Comparison of ENCODE assay signal across 29 mouse cellular contexts in genomic region chr2:135152289-135152688, GRCm38 (mm10).
A peak's percentile ranks its signal among the peaks of the same experiment; 100 is the strongest.
DNase-seq lines count a peak whose midpoint lies in the region; ATAC-seq and TF ChIP-seq lines count a peak whose summit lies in the region.
"Had no signal": no experiment of that assay in that cellular context is flagged by ENCODE, and none has a peak within 500 bp of the region (broad histone marks: within the 10 kb centered on the region; RNA-seq: fewer than 3 reads in every experiment).

No protein-coding gene starts in this region.

- peak; percentile 73 for DNase-seq in heart, adult 11 months
- no peak for DNase-seq in heart, adult 2 months
- no peak for DNase-seq in kidney, postnatal 25 days
- DNase-seq in embryo, embryonic 10.5 days (ENCODE audit: low spot score) = peak; percentile 14
- peak; percentile 35 for DNase-seq in forelimb bud, embryonic 11.5 days (ENCODE audit: low read depth, low spot score)
- DNase-seq in gastrocnemius, postnatal 4 days (ENCODE audit: low spot score in 2 of 2) = no peak
- DNase-seq: adrenal gland, postnatal 10 days; adrenal gland, postnatal 36 days; B cell, adult 2 months; cerebellum, adult 18-20 months; cerebellum, adult 9-10 months; cerebellum, postnatal 14 days; forebrain, postnatal 0 days; gastrocnemius, postnatal 25 days; heart, postnatal 10 days; heart, postnatal 36 days had no signal

- H3K4me1 ChIP-seq in heart, adult 2 months (ENCODE audit: control insufficient read depth, insufficient read depth, low read length) = no peaks in the 10 kb centered on the region
- H3K4me1 ChIP-seq in kidney, embryonic 16.5 days (ENCODE audit: insufficient read depth, low read length) = peaks cover 6% of the 10 kb centered on the region; the same call in 1 of the 2 replicates
- H3K4me1 ChIP-seq: embryonic facial prominence, embryonic 15.5 days; heart, embryonic 12.5 days; heart, embryonic 15.5 days; hindbrain, embryonic 10.5 days had no signal

- no peak overlapping the region for H3K4me2 ChIP-seq in kidney, embryonic 16.5 days (replicated peaks; ENCODE audit: low read depth, low read length)
- H3K4me2 ChIP-seq: embryonic facial prominence, embryonic 12.5 days; embryonic facial prominence, embryonic 15.5 days; heart, embryonic 12.5 days; heart, embryonic 15.5 days; hindbrain, embryonic 13.5 days had no signal

- no peaks in the 10 kb centered on the region for H3K27me3 ChIP-seq in heart, adult 2 months (ENCODE audit: control insufficient read depth, insufficient read depth, low read length)
- H3K27me3 ChIP-seq in kidney, embryonic 16.5 days (ENCODE audit: insufficient read depth, low read length) = no peaks in the 10 kb centered on the region
- H3K27me3 ChIP-seq: CH12.LX; embryonic facial prominence, embryonic 12.5 days; embryonic facial prominence, embryonic 15.5 days; heart, embryonic 12.5 days; heart, embryonic 15.5 days; hindbrain, embryonic 13.5 days; Patski had no signal

- TF ChIP-seq CTCF in heart, adult 2 months (IDR thresholded peaks at IDR 0.05) = no peak

- no peak for TF ChIP-seq EP300 in heart, adult 2 months (IDR thresholded peaks at IDR 0.05; ENCODE audit: insufficient read depth, low read depth, low read length)

- H3K4me3 ChIP-seq in heart, adult 2 months = no peak overlapping the region
- H3K4me3 ChIP-seq in kidney, embryonic 16.5 days (ENCODE audit: low read length) = no peak overlapping the region
- H3K4me3 ChIP-seq: embryonic facial prominence, embryonic 12.5 days; embryonic facial prominence, embryonic 15.5 days; heart, embryonic 12.5 days; heart, embryonic 15.5 days; hindbrain, embryonic 10.5 days; hindbrain, embryonic 13.5 days had no signal

- ATAC-seq in kidney, embryonic 16.5 days (ENCODE audit: low FRiP score, low TSS enrichment) = peak; percentile 19; the same call in 1 of the 2 replicates
- ATAC-seq: forebrain, embryonic 14.5 days; forebrain, postnatal 0 days; hindbrain, embryonic 16.5 days; inflammation-experienced regulatory T-cells, adult 6 months; Patski had no signal

- no peak overlapping the region for H3K9ac ChIP-seq in heart, adult 2 months (ENCODE audit: low read depth, low read length)
- H3K9ac ChIP-seq in kidney, embryonic 16.5 days (replicated peaks; ENCODE audit: low read length) = no peak overlapping the region
- H3K9ac ChIP-seq: embryonic facial prominence, embryonic 12.5 days; embryonic facial prominence, embryonic 15.5 days; forebrain, postnatal 0 days; heart, embryonic 12.5 days; heart, embryonic 15.5 days; hindbrain, embryonic 13.5 days had no signal

- H3K79me2 ChIP-seq in heart, adult 2 months (replicated peaks; ENCODE audit: control insufficient read depth, insufficient read depth, low read length) = no peaks in the 10 kb centered on the region

- H3K27ac ChIP-seq in heart, adult 2 months = no peak overlapping the region
- no peak overlapping the region for H3K27ac ChIP-seq in kidney, embryonic 16.5 days (ENCODE audit: low read length)
- H3K27ac ChIP-seq: embryonic facial prominence, embryonic 15.5 days; heart, embryonic 15.5 days; hindbrain, embryonic 10.5 days had no signal

- WGBS in heart, adult 2 months = 83% methylated on average over 7 of the region's 7 CpGs
- WGBS in kidney, embryonic 16.5 days = 39% methylated on average over 7 of the region's 7 CpGs

- intact Hi-C loops in heart, adult 2 months (cut with DNase I) = no loop called here

- no peak for TF ChIP-seq POLR2A in heart, adult 2 months (IDR thresholded peaks at IDR 0.05; ENCODE audit: insufficient read depth, low read depth, low read length)

- no peaks in the 10 kb centered on the region for H3K9me3 ChIP-seq in kidney, embryonic 16.5 days (ENCODE audit: low read length)
- H3K9me3 ChIP-seq: embryonic facial prominence, embryonic 12.5 days; embryonic facial prominence, embryonic 15.5 days; G1E; heart, embryonic 12.5 days; heart, embryonic 15.5 days; hindbrain, embryonic 10.5 days; hindbrain, embryonic 13.5 days had no signal

- H3K36me3 ChIP-seq in heart, adult 2 months (ENCODE audit: control insufficient read depth, insufficient read depth, low read length) = no peaks in the 10 kb centered on the region
- H3K36me3 ChIP-seq in kidney, embryonic 16.5 days (ENCODE audit: insufficient read depth, low read length) = no peaks in the 10 kb centered on the region
- H3K36me3 ChIP-seq: embryonic facial prominence, embryonic 12.5 days; embryonic facial prominence, embryonic 15.5 days; G1E; heart, embryonic 12.5 days; heart, embryonic 15.5 days; hindbrain, embryonic 10.5 days; hindbrain, embryonic 13.5 days had no signal

Comparison
In these comparisons a context has a peak if more than half of its experiments do, and no peak if none do; other contexts are left out.
1. DNase-seq: peak in heart, adult 11 months (single experiment), embryo, embryonic 10.5 days (single experiment) and forelimb bud, embryonic 11.5 days (single experiment); none in heart, adult 2 months (0 of 2), kidney, postnatal 25 days (0 of 2) and gastrocnemius, postnatal 4 days (0 of 2).